Mouse (Mus musculus): Measurements from ENCODE around the gene Mpp4. TPM values are rescaled to one million over a fixed set of nuclear protein-coding genes. Genes with fewer than 3 reads are reported as not detected.

Mpp4 gene
- 0.76 and 1.7 TPM in 2 replicates for total RNA-seq (2014; fragmentation: Nextera tagmentation)
- total RNA-seq (2017) = 2.6 TPM in 1 of 2 replicates, not detected in the other

- peak; percentile 71 for ATAC-seq (replicated peaks; ENCODE audit: low FRiP score, low TSS enrichment, poor library complexity, severe bottlenecking)
Measured at GRCm38 (mm10) chr1:59163030-59163461, at the start of gene Mpp4. Gene Mpp4 (minus strand): TSS chr1:59163389.

- no peak for ATAC-seq (replicated peaks; ENCODE audit: low FRiP score, low TSS enrichment, poor library complexity, severe bottlenecking)
Measured at GRCm38 (mm10) chr1:59212951-59213350, 49.8 kb upstream of the Mpp4 start.

GRCm38 (mm10) chr1:59212076-59212779, 49.0 kb upstream of the Mpp4 start:
- ATAC-seq (replicated peaks; ENCODE audit: low FRiP score, low TSS enrichment, poor library complexity, severe bottlenecking) = no peak

- ATAC-seq (replicated peaks; ENCODE audit: low FRiP score, low TSS enrichment, poor library complexity, severe bottlenecking) = no peak
Measured at GRCm38 (mm10) chr1:59211651-59212050, 48.5 kb upstream of the Mpp4 start.

- no peak for ATAC-seq (replicated peaks; ENCODE audit: low FRiP score, low TSS enrichment, poor library complexity, severe bottlenecking)
Measured at GRCm38 (mm10) chr1:59208331-59208730, 45.1 kb upstream of the Mpp4 start.

GRCm38 (mm10) chr1:59204489-59204888, 41.3 kb upstream of the Mpp4 start:
- ATAC-seq (replicated peaks; ENCODE audit: low FRiP score, low TSS enrichment, poor library complexity, severe bottlenecking) = no peak

GRCm38 (mm10) chr1:59202367-59202766, 39.2 kb upstream of the Mpp4 start:
- no peak for ATAC-seq (replicated peaks; ENCODE audit: low FRiP score, low TSS enrichment, poor library complexity, severe bottlenecking)

GRCm38 (mm10) chr1:59201561-59201960, 38.4 kb upstream of the Mpp4 start:
- ATAC-seq (replicated peaks; ENCODE audit: low FRiP score, low TSS enrichment, poor library complexity, severe bottlenecking) = no peak

- no peak for ATAC-seq (replicated peaks; ENCODE audit: low FRiP score, low TSS enrichment, poor library complexity, severe bottlenecking)
Measured at GRCm38 (mm10) chr1:59200960-59201359, 37.8 kb upstream of the Mpp4 start.

- ATAC-seq (replicated peaks; ENCODE audit: low FRiP score, low TSS enrichment, poor library complexity, severe bottlenecking) = no peak
Measured at GRCm38 (mm10) chr1:59194979-59195378, 31.8 kb upstream of the Mpp4 start.

GRCm38 (mm10) chr1:59187786-59188185, 24.6 kb upstream of the Mpp4 start:
- ATAC-seq (replicated peaks; ENCODE audit: low FRiP score, low TSS enrichment, poor library complexity, severe bottlenecking) = no peak

GRCm38 (mm10) chr1:59186317-59186716, 23.1 kb upstream of the Mpp4 start:
- no peak for ATAC-seq (replicated peaks; ENCODE audit: low FRiP score, low TSS enrichment, poor library complexity, severe bottlenecking)

GRCm38 (mm10) chr1:59185410-59185809, 22.2 kb upstream of the Mpp4 start:
- ATAC-seq (replicated peaks; ENCODE audit: low FRiP score, low TSS enrichment, poor library complexity, severe bottlenecking) = no peak

- peak; percentile 94 for ATAC-seq (replicated peaks; ENCODE audit: low FRiP score, low TSS enrichment, poor library complexity, severe bottlenecking)
Measured at GRCm38 (mm10) chr1:59183045-59183444, 19.9 kb upstream of the Mpp4 start.

GRCm38 (mm10) chr1:59182373-59182772, 19.2 kb upstream of the Mpp4 start:
- no peak for ATAC-seq (replicated peaks; ENCODE audit: low FRiP score, low TSS enrichment, poor library complexity, severe bottlenecking)

- ATAC-seq (replicated peaks; ENCODE audit: low FRiP score, low TSS enrichment, poor library complexity, severe bottlenecking) = no peak
Measured at GRCm38 (mm10) chr1:59180003-59180402, 16.8 kb upstream of the Mpp4 start.

- no peak for ATAC-seq (replicated peaks; ENCODE audit: low FRiP score, low TSS enrichment, poor library complexity, severe bottlenecking)
Measured at GRCm38 (mm10) chr1:59178401-59178800, 15.2 kb upstream of the Mpp4 start.

- no peak for ATAC-seq (replicated peaks; ENCODE audit: low FRiP score, low TSS enrichment, poor library complexity, severe bottlenecking)
Measured at GRCm38 (mm10) chr1:59174514-59175373, 11.6 kb upstream of the Mpp4 start.

GRCm38 (mm10) chr1:59173023-59173422, 9.8 kb upstream of the Mpp4 start:
- ATAC-seq (replicated peaks; ENCODE audit: low FRiP score, low TSS enrichment, poor library complexity, severe bottlenecking) = no peak

GRCm38 (mm10) chr1:59171875-59172274, 8.7 kb upstream of the Mpp4 start:
- ATAC-seq (replicated peaks; ENCODE audit: low FRiP score, low TSS enrichment, poor library complexity, severe bottlenecking) = no peak

- no peak for ATAC-seq (replicated peaks; ENCODE audit: low FRiP score, low TSS enrichment, poor library complexity, severe bottlenecking)
Measured at GRCm38 (mm10) chr1:59170290-59170689, 7.1 kb upstream of the Mpp4 start.

Measured in megakaryocyte-erythroid progenitor cell, adult 5-6 weeks (primary cell).